Mouse (Mus musculus): ENCODE data around the gene Crygc.

GRCm38 (mm10) chr1:65091566-65091965, 18.1 kb upstream of the Crygc start:
- no peak for TF ChIP-seq CHD1 (IDR thresholded peaks at IDR 0.05; ENCODE audit: low read depth, low read length)
- no peak for TF ChIP-seq POLR2A (IDR thresholded peaks at IDR 0.05; ENCODE audit: low read depth, low read length)
- TF ChIP-seq POLR2AphosphoS2 (IDR thresholded peaks at IDR 0.05; ENCODE audit: low read depth, low read length) = no peak
- TF ChIP-seq TCF12 (IDR thresholded peaks at IDR 0.05; ENCODE audit: low read depth, low read length) = no peak
- no peak for TF ChIP-seq TBP (conservative IDR thresholded peaks at IDR 0.05; ENCODE audit: low read depth, low read length)
- TF ChIP-seq ELF1 (IDR thresholded peaks at IDR 0.05; ENCODE audit: low read depth, low read length) = no peak
- TF ChIP-seq IRF4 (IDR thresholded peaks at IDR 0.05; ENCODE audit: low read depth, low read length) = no peak
- no peak for TF ChIP-seq CTCF (conservative IDR thresholded peaks at IDR 0.05 in 1 of 2, IDR thresholded peaks at IDR 0.05 in 1 of 2; ENCODE audit: low read depth in 2 of 2, low read length in 2 of 2)
- no peak for TF ChIP-seq HCFC1 (IDR thresholded peaks at IDR 0.05; ENCODE audit: low read depth, low read length)
- TF ChIP-seq MXI1 (IDR thresholded peaks at IDR 0.05; ENCODE audit: low read depth, low read length) = no peak
- TF ChIP-seq MAX (IDR thresholded peaks at IDR 0.05; ENCODE audit: low read length) = no peak
- TF ChIP-seq EP300 (IDR thresholded peaks at IDR 0.05; ENCODE audit: low read length) = no peak
